Mouse (Mus musculus) lung, postnatal 25 days (tissue): ENCODE measurements around the gene Ccdc149.

Source experiments
- DNase-seq: peaks from one replicate; pipeline ENCODE4 v3.0.0; 2022; ENCODE audit warnings: low spot score

Ccdc149 gene

GRCm38 (mm10) chr5:52370901-52371300 lies 100.4 kb downstream of the Ccdc149 start:
- DNase-seq: no peak

- DNase-seq: no peak
Observed at GRCm38 (mm10) chr5:52367866-52368840, 103.2 kb downstream of the Ccdc149 start.

- DNase-seq: no peak
Observed at GRCm38 (mm10) chr5:52366661-52367060, 104.7 kb downstream of the Ccdc149 start.

DNA sequence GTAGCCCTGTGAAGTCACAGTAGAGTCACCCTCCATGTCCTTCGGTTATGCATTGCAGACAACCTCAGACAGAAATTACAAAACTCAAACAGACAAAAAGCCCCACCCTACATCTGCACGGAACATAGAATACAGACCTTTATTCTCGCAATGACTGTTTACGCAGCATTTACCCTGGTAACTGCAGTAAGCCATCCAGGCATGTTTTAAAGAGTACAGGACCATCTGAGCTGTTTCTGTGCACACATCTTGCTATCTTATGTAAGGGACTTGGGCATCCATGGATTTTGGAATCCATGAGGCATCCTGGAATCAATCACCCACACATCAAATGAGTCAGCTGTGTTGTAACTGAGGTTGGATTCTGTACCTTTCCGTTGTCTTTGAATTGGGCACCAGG lies 105.4 kb downstream of the Ccdc149 start:
- peak; percentile 22 for DNase-seq

DNA sequence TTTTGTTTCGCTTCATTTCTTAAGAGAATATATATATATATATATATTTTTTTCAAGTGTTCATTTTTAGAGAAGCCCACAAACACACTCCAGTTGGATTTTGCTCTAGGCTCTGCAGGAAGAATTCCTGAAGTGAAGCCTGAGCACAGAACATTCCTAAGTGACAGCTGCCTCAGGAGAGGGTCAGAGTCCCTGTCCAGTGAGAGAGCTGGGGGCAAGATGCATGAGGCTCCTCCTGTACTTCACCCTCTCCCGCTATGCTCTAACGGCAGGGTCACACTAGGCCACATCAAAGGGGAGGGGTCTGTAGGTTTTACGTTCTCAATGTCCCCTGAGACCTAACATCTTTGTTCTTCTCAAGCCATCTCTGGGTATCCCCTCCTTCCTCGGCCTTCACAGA lies 106.8 kb downstream of the Ccdc149 start:
- no peak for DNase-seq

- peak; percentile 71 for DNase-seq
Observed at GRCm38 (mm10) chr5:52363468-52364150, 107.7 kb downstream of the Ccdc149 start, which contains the start of gene Sod3. Gene Sod3, plus strand, starts transcription at chr5:52363791.

- no peak for DNase-seq
Observed at GRCm38 (mm10) chr5:52362776-52363467, 108.4 kb downstream of the Ccdc149 start.

- DNase-seq: peak; percentile 21
Observed at GRCm38 (mm10) chr5:52360286-52361049, 110.9 kb downstream of the Ccdc149 start.

DNA sequence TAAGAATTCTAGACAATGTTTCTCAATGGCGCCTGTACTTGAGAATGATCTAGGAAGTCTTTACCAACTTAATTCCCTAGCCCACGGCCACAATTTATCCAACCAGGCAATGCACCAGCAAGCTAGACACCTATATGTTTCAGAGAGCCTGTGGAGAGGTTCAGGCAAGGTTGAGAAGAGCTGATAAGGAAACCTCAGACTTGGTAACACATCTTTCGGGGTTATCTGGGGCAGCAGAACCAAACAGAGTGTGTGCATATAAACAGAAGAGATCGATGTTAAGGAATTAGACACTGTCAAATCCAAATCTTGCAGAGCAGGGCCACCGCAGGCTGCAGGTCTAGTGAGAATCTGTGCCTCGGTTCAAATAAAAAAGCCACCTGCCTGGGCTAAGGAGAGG lies 113.2 kb downstream of the Ccdc149 start:
- DNase-seq: no peak

DNA sequence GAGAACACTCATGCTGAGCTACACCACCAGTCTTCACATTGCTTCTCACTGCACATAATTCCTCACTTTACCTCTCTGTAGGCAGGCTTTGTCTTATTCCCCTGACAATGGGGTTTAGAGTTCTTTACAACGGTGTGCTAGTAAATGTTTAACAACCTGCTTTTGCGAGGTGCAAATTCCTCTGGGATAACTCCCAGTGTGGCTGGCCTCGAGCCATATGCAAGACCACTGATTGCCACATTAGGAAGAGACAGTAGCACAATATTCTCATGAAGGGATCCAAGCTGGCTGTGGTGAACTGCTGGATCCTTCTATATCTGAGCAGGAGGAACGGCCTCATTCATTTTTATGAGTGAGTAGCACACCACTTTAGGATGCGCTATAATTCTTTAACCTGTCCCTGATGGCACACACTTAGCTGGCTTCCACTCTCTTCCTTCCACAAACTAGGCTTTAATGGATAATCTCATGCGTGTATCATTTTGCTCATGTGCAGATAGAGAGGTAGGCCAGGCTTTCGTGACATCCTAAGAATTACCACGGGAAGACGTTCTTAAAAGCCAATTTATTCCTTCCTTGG lies 114.1 kb downstream of the Ccdc149 start:
- DNase-seq: no peak

DNA sequence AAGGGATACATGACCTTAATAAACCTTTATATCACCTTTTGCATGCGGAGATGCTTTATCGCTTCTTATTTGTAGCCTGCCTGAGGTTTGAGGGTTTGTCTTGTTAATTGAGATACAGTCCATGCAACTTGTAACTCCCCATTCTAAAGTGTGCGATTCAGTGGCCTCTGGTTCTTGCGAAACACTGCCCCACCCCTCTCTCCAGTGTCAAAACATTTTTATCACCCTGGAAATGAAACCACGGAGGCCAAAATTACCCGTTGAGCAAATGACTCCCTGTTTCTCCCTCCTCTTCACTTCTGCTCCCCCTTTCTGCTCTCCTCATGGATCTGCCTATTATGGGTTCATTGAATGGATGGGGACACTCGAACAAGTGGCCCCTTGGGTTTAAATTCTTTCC lies 115.7 kb downstream of the Ccdc149 start:
- peak; percentile 37 for DNase-seq

GRCm38 (mm10) chr5:52354441-52354840 lies 116.9 kb downstream of the Ccdc149 start:
- DNase-seq: peak; percentile 33

- DNase-seq: no peak
Observed at GRCm38 (mm10) chr5:52352730-52353129, 118.6 kb downstream of the Ccdc149 start.

DNA sequence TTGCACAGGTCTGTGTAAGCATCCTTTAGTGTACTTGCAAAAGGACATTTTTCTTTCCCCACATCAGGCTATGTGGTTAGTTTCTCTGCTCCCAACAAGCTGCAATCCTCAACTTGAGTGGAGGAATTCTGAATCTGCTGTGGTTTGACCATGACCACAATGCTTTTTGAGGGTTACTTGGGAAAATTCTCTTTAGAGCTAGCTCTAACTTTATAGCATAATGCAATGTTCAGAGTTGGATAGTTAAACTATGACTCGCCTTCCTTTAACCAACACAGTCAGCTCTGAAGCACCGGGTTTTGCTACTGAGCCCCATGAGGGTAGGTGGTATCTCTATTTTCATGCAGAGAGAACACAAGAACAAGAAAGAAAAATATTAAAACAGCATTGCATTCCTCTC lies 119.8 kb downstream of the Ccdc149 start:
- no peak for DNase-seq

GRCm38 (mm10) chr5:52350451-52350850 lies 120.9 kb downstream of the Ccdc149 start:
- DNase-seq: peak; percentile 60

DNA sequence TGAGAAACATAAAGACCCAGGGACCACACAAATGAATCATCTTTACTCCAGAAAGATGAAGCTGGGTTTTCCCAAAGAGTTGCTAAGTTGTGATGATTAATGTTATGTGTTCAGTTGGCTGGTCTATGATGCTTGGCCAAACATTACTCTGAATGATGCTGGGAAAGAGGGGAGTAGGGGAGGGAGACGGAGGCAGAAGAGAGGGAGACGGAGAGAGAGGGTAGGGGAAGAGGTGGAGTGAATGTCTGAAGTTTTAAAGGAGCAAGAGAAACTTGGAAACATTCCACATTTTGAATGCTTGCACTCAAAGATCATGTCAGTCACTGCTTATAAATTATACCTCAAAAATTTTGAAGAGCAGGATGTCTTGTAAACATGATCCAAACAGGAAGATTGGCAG lies 124.4 kb downstream of the Ccdc149 start:
- DNase-seq: peak; percentile 24

DNA sequence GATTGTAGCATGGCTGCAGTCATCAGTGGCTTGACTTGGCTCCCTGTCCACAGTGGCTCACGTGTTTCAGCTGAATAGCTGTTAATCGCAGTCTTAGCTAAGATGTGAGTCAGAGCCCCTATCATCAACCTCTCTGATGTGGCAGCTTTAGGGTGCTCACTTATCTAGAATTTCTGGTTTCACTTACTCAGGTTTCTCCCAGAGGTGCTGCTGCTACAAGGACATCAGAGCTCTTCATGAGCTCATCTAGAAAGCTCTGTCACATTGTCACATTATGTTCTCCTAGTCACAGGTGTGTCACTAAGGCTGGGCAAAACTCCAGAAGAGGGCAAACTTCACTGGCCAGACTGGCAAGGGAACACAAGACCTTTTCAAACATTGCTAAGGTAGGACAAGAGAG lies 132.2 kb downstream of the Ccdc149 start:
- no peak for DNase-seq

DNA sequence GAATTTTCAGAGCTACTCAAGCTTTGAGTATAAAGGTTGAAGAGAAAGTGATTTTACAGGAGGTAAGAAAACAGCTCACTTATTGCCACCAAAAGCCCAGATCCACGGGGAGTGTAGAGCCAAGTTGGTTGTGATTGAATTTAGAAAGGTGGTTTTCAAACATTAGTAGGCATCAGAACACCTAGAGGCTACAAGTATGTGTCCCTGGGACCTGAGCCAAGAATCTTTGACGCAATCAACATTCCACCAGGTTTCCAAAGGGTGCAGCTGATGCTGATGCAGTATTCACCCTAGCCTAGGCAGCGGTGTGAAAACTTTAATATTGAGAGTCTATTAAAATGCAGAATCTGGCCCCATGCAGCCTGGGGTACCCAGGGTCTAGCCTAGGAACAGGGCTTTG lies 135.7 kb downstream of the Ccdc149 start:
- peak; percentile 56 for DNase-seq

DNA sequence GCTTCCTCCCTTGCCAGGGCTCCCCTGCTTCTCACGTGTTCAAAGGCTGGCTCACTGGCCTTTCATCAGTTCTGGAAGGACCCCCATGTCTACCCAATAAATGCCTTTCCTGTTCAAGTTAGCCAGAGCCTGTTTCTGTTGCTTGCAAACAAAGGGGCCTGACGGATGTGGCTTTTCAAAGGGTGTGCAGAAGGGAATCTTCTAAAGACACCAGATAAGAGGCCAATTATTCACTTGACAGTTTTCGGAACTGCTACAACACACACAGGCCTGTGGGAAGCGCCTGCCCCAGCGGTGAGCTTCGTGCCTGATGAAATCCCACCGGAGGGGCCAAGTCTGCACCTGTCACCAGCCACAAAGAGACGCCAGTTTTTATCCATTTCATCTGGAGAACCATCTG lies 139.2 kb downstream of the Ccdc149 start:
- no peak for DNase-seq
